Mouse (Mus musculus): ENCODE data around the gene Ifi47.

Gene Ifi47

DNA sequence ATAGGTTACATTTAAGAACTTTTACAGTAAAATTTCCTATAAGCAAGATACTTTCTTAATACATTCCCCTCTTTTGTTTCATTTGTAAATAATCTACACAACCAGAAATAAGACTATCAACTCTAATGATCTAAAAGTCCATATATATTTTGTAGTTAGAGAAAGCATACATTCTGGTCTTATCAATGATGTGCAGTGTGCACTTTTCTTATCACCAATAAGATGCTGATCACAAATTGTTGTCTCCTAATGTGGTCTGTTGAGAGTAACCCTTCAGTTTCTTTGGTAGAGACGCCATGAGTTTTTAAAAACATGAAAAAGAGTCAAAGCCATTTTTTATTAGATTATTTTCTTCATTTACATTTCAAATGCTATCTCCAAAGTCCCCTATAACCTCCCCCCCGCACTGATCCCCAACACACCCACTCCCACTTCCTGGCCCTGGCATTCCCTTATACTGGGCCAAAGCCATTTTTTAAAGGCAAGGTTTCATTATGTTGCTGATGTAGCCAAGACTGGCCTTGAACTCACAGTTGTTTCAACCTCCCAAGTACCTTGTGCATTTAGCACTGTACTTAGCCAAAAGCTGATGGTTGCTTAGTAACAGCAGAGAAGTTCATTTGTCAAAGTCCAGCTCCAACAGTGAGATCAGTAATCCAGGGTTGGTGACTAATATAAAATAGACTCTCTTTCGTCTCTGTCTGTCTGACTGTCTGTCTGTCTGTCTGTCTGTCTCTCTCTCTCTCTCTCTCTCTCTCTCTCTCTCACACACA, 13.5 kb downstream of the Ifi47 start:
- no peak for DNase-seq (ENCODE audit: low spot score in 2 of 2)

GRCm38 (mm10) chr11:49090551-49090950, 14.2 kb downstream of the Ifi47 start:
- no peak for DNase-seq (ENCODE audit: low spot score in 2 of 2)

GRCm38 (mm10) chr11:49091171-49091570, 14.8 kb downstream of the Ifi47 start:
- no peak for DNase-seq (ENCODE audit: low spot score in 2 of 2)

DNA sequence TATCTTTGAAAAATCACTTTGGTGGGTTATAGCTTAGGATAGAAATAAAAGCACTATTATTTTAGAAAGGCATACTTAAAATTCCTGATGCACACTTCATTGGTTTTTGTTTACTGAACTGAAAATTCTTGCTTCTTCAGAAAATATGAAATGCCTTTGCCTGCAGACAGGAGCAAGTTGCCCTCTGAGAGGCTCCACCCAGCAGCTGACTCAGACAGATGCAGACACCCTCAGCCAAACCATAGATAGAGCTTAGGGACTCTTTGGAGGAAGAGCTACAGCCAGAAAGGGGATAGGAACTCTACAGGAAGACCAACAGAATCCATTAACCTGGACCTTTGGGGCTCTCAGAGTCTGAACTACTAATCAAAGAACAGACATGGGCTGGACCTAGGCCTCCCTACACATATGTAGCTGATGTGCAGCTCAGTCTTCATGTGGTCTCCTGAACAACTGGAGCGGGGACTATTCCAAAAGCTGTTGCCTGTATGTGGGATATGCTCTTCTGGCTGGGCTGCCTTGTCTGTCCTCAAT, 15.7 kb downstream of the Ifi47 start:
- no peak for DNase-seq (ENCODE audit: low spot score in 2 of 2)

GRCm38 (mm10) chr11:49092786-49093185, 16.4 kb downstream of the Ifi47 start:
- DNase-seq (ENCODE audit: low spot score in 2 of 2) = no peak

- no peak for DNase-seq (ENCODE audit: low spot score in 2 of 2)
Observed at GRCm38 (mm10) chr11:49093861-49094660, 17.7 kb downstream of the Ifi47 start.

- no peak for DNase-seq (ENCODE audit: low spot score in 2 of 2)
Observed at GRCm38 (mm10) chr11:49095367-49095766, 19.0 kb downstream of the Ifi47 start.

GRCm38 (mm10) chr11:49100409-49100808, 24.0 kb downstream of the Ifi47 start:
- DNase-seq (ENCODE audit: low spot score in 2 of 2) = no peak

DNA sequence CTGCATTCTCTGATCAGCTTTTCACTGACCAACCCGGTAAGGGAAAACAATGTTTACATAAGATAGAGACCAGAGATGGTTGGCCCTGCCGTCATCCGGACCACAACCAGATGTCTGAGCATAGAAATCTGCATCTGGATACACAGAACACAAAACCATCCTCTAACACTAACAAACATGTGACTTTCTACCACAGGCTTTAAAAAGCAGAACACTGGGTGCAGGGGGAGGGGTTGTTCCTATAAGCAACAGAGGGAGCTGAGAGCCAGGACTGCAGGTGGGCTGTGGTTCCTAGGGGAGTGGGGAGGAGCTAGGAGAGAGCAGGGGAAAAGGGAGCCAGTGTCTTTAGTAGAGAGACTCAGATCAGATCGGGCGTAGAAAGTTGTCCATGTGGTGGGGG, 25.1 kb downstream of the Ifi47 start:
- no peak for DNase-seq (ENCODE audit: low spot score in 2 of 2)

DNA sequence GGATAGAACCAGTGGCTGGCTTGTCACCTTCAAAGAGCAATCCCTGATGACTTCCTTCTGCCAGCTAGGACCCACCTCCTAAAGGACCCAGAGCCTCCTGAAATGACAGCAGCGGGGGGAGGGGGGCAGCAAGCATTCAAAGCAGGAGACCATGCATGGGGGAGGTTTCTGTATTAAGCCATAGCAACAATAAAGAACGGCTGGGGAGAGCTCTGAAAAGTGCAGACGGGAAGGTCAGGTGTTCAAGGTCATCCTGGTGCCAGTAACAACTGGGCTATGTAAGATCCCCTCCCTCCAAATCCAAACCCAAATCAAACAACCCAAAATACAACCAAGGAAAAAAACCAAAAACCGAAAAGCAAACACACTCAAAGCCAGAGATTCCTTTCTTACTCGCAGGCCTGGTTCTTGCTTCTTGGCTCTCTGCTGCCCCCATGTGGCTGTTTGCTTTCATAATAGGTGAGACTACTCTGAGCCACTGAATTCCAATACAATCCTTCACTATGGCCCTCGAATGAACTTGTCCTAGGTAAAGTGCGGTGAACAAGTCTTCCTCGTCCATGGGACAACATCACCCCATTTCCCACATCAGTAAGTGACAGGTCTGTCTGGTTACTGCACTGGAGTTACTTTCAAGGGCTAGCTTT, 26.8 kb downstream of the Ifi47 start:
- peak; percentile 59 to 79 for DNase-seq (ENCODE audit: low spot score in 2 of 2)

DNA sequence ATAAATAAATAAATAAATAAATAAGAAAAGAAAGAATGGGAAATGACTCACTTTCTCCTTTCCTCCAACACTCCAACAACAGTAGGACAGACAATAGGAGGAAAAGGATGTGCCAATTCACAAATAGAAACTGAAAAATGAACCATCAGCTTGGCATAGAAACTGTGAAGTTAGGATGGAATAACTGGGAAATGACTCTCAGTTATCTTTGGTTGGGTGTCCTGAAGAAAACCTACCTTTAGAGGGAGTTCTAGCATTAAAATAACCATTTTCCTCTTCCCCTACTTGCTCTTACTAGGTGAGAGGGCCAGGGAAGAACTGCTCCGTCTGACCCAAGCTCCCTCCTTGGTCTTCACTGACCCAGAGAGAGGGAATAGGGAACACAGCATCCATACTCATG, 29.4 kb downstream of the Ifi47 start:
- DNase-seq (ENCODE audit: low spot score in 2 of 2) = no peak

- no peak for DNase-seq (ENCODE audit: low spot score in 2 of 2)
Observed at GRCm38 (mm10) chr11:49107650-49108537, 31.5 kb downstream of the Ifi47 start.

DNA sequence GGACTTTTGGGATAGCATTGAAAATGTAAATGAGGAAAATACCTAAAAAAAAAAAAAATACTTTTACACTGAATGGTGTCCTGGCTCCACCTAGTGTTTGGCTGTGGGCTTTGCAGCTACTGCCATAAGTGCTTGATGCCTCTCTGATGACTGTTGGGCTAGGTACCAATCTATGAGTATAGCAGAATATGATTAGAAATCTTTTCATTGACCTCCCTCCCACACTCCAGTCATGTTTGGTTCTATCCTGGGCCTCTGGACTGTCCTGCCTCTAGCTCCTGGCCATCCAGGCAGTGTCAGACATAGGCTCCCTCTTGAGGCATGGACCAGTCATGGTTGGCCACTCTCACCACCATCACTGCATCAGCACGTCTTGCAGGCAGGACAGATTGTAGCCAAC, 32.4 kb downstream of the Ifi47 start:
- no peak for DNase-seq (ENCODE audit: low spot score in 2 of 2)

DNA sequence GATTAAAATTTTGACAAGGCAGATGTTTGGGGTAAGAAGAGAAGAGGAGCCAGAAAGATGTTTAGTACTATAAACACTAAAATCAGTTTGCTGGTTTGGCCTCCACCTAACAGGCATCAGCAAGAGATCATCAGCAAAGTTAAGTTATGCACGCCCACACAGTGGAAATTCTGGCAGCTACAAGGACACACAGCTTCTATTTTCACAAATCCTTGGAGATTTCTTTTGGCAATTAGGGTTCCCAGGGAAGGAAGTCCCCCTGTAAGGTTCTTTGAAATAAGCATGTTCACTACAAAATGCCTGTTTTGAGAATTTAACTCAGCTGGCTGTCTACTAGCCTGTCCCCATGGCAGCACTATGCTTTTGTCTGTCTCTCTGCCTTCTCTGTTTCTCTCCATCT, 34.6 kb downstream of the Ifi47 start:
- DNase-seq (ENCODE audit: low spot score in 2 of 2) = peak in 1 of 2 experiments; percentile 39

GRCm38 (mm10) chr11:49112624-49113219, 36.3 kb downstream of the Ifi47 start:
- no peak for DNase-seq (ENCODE audit: low spot score in 2 of 2)

DNA sequence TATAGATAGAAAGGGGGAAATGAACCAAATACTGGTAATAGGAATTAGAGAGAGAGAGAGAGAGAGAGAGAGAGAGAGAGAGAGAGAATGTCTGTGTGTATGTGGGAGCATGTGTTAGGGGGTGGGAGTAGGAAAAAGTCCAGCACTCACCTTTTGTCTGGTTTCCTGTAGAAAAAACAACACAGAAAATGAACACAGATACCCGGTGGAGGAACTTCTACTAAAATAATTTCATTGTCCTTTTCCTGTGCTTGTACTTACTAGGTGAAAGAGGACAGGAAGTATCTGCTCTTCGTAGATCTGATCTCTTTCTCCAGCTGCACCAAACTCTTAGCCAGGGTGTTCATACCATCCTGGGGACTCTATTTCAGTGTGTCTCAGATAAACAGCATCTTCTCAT, 37.8 kb downstream of the Ifi47 start:
- peak in 1 of 2 experiments; percentile 44 for DNase-seq (ENCODE audit: low spot score in 2 of 2)

- no peak for DNase-seq (ENCODE audit: low spot score in 2 of 2)
Observed at GRCm38 (mm10) chr11:49114774-49115173, 38.4 kb downstream of the Ifi47 start, which contains the start of gene Olfr1396. Gene Olfr1396, minus strand, starts transcription at chr11:49114874.

- DNase-seq (ENCODE audit: low spot score in 2 of 2) = peak in 1 of 2 experiments; percentile 31
Observed at GRCm38 (mm10) chr11:49119635-49120034, 43.2 kb downstream of the Ifi47 start.

DNA sequence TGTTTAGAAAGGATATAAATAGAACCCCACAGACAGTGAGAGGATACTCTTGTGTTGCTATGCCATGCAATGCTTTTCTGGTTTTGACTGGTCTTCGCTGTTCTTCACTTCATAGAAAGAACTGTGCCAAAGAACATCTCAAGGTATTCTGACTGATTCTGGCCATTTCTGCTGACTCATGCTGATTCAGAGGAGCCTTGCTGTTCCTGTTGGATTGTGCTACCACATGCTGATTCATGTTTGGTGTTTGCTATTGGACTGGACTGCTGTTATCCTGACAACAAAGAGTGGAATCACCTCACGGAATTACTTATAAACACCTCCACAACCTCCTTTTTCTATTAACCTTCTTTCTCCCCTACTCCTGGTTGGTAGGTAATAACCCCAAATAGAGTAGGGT, 47.8 kb downstream of the Ifi47 start:
- DNase-seq (ENCODE audit: low spot score in 2 of 2) = no peak

DNA sequence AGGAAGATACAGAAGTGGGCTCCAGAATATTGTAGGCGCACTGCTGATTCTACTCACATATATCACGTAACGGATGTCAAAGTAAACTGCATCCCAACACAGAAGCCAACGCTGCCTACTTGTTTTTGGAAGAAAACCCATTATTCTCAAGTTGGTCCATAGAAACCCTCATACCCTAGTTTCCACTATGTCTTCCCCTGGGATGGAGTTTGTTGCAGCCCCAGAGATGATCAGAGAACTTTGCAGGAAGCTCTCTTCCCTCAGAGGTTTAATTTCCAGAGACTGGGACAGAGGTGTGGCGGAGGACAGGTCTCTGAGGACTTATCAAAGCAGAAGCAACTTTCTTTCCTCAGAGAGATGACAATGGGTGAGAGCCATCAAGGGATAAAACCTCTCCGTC, 65.6 kb downstream of the Ifi47 start, which contains the start of gene Olfr1395:
TSS of gene Olfr1395 (plus strand) at position 301 of the 400 bp plus-strand sequence.
- no peak for DNase-seq (ENCODE audit: low spot score in 2 of 2)
